Mouse (Mus musculus) hindlimb bud, embryonic 11.5 days (tissue): Measurements from ENCODE around the gene Abat.

Experiments
- DNase-seq: peaks from one replicate; pipeline ENCODE4 v3.0.0-alpha.2; 2012; ENCODE audit warnings: low read depth, low spot score; ENCODE audit errors: extremely low spot score

The Abat gene

GRCm38 (mm10) chr16:8570901-8571615, 57.8 kb downstream of the Abat start:
- no peak for DNase-seq

DNA sequence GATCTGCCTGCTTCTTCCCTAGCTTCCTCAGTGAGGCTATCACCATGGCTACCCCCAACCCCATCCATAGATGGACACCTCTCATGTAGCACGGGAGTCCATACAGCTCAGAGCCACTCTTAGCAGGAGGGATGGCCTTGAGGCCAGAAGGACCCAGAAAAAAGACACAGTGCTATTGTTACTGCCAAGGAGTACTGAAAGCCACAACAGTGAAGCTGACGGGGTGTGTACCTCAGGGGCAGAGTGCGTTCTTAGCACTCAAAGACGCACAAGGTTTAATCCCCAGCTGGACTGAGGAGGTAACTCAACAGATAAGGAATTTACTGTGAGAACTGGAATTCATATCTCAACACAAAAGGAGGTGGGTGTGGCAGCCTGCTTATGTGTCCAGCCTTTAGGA, 59.8 kb downstream of the Abat start:
- DNase-seq = no peak

DNA sequence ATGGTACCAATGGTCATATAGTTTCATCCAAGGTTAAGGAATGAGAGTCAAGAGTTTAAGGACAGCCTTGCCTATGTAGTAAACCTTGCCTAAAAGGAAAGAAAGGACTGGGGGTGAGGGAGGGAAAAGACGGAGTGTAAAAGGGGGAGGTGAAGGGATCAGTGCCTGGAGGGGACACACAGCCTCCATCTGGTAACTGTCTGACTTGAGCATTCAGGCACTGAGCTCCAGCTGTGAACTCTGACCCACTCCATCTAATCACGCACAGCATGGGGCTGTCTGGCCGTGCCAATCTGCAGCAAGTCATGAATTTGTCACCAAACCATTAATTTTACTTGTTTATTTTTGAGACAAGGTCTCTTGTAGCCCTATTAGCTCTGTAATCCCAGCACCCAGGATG, 60.5 kb downstream of the Abat start:
- peak; percentile 33 for DNase-seq

- DNase-seq = no peak
Observed at GRCm38 (mm10) chr16:8574316-8574715, 61.1 kb downstream of the Abat start.

- DNase-seq = no peak
Observed at GRCm38 (mm10) chr16:8576111-8576510, 62.9 kb downstream of the Abat start.

GRCm38 (mm10) chr16:8576901-8577300, 63.7 kb downstream of the Abat start:
- no peak for DNase-seq

- no peak for DNase-seq
Observed at GRCm38 (mm10) chr16:8578326-8578725, 65.1 kb downstream of the Abat start.

- DNase-seq = no peak
Observed at GRCm38 (mm10) chr16:8579546-8579945, 66.3 kb downstream of the Abat start.

DNA sequence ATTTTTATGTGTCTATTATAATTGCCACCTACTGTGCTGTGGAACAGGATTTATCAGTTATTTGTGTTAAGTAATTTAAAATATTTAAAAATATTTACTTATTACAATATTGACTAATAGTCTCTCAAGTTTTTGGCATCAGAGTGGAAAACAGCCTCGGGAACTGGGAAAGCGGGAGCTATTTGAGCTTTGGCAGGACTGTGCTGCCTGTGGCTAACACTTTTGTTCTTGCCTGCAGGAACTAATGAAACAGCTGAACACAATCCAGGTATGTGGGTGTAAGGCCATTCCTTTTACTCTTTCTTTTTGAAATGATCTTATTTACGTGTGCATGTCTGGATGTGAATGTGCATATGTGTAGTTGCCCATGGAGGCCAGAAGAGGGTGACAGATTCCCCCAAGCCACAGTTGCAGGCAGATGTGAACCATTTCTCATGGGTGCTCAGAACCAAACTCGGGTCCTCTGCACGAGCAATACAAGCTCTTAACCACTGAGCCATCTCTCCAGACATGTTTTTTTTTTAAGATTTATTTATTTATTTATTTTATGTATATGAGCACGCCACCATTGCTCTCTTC, 68.5 kb downstream of the Abat start:
- no peak for DNase-seq

- DNase-seq = no peak
Observed at GRCm38 (mm10) chr16:8582579-8583295, 69.5 kb downstream of the Abat start.

GRCm38 (mm10) chr16:8584248-8584647, 71.0 kb downstream of the Abat start:
- no peak for DNase-seq

- no peak for DNase-seq
Observed at GRCm38 (mm10) chr16:8585056-8585455, 71.8 kb downstream of the Abat start.

- no peak for DNase-seq
Observed at GRCm38 (mm10) chr16:8595411-8595810, 82.2 kb downstream of the Abat start.

DNA sequence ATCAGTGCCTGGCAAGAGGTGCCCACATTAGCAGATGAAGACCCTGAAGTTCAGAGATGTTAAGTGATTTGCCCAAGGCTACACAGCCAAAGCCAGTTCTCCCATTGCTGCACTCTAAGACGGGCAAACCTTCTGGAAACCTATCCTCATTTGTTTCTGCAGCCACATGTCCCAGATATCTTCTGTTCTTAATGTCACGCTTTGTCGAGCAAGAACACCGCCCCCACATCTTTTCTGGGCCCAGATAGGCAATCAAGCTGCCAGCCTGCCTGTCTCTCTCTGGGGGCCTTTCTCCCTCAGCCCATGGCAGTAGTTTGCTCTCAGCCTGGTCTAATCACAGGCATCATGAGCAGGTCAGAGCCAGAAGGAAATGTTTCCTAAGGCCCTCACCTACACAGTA, 83.1 kb downstream of the Abat start:
- DNase-seq = no peak

DNA sequence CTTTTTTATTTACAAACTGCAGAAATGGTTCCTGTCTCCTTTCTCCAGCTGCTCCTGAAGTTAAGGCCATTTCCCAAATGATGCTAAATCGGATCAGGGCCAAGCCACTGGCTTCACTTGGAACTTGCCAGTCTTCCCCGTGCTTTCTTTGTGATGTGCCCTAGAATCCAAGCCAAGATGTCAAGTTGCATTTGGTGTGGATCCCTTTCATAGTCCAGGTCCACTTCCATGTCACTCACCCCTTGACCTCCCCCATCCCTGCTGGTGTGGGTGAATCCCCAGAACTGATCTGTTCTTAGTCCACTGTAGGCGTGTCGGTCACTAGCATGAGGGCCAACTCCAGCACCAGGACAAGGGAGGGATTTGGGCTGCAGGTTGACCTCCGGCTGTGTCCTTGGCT, 84.3 kb downstream of the Abat start:
- no peak for DNase-seq

- DNase-seq = no peak
Observed at GRCm38 (mm10) chr16:8603789-8604188, 90.6 kb downstream of the Abat start.

GRCm38 (mm10) chr16:8610397-8610796, 97.2 kb downstream of the Abat start:
- no peak for DNase-seq

GRCm38 (mm10) chr16:8612214-8613005, 99.2 kb downstream of the Abat start:
- no peak for DNase-seq

DNA sequence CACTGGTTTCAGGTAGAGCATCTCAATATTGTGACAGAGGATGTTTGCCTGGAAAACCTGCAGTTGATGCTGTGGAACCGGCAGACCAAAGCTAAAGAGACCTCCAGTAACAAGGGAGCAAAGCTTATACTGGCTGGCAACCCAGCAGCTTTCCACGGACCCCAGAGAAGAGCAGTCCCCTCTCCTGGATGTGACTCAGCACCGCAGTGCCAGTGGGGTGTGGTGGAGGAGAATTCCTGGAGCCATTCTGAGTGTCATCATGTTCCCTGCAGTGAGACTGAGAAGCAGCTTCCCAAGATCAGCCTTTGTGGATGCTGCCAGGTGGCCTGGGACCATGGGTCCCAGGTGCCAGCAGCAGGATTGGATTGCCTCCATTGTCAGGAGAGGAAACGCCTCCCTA, 99.8 kb downstream of the Abat start:
- DNase-seq = no peak

GRCm38 (mm10) chr16:8613447-8613846, 100.2 kb downstream of the Abat start:
- DNase-seq = no peak

GRCm38 (mm10) chr16:8619659-8620314, 106.6 kb downstream of the Abat start:
- DNase-seq = no peak
